Mouse (Mus musculus) stomach, adult 2 months (tissue): ENCODE data around the gene Nrip2. TPM values are rescaled to one million over a fixed set of nuclear protein-coding genes. Genes with fewer than 3 reads are reported as not detected.

Experiments
- polyA plus RNA-seq: library from polyadenylated mRNA; depleted of rRNA; stranded (reverse); fragments of >200 nt; gene quantifications from 2 replicates; pipeline ENCODE4 v1.2.3, GENCODE M21; 2012; rRNA removed

The Nrip2 gene
- polyA plus RNA-seq: 0.60 and 1.5 TPM in 2 replicates

GRCm38 (mm10) chr6:128398996-128399395 is at the start of gene Nrip2:
TSS of gene Nrip2 (plus strand) at chr6:128399296.

GRCm38 (mm10) chr6:128355726-128356416 is 43.2 kb upstream of the Nrip2 start, which contains the start of gene Tulp3:
TSS of gene Tulp3 (minus strand) at chr6:128355851.

GRCm38 (mm10) chr6:128362381-128363006 is 36.6 kb upstream of the Nrip2 start, which contains the start of the genes Rhno1 and Foxm1:
TSS of gene Rhno1 (minus strand) at chr6:128362911.
TSS of gene Foxm1 (plus strand) at chr6:128362967.

GRCm38 (mm10) chr6:128375192-128375591 is 23.9 kb upstream of the Nrip2 start, which contains the start of the genes Tex52 and Gm44596:
TSS of gene Tex52 (plus strand) at chr6:128375456.
TSS of gene Gm44596 (plus strand) at chr6:128375503.

GRCm38 (mm10) chr6:128424269-128425019 is 25.3 kb downstream of the Nrip2 start, which contains the start of gene Itfg2:
TSS of gene Itfg2 (minus strand) at chr6:128424931.

GRCm38 (mm10) chr6:128438317-128438870 is 39.3 kb downstream of the Nrip2 start, which contains the start of gene Fkbp4:
TSS of gene Fkbp4 (minus strand) at chr6:128438677.

Other genes starting within 250 kb of the Nrip2 start
- 1.2 and 3.8 TPM in 2 replicates for gene Tead4, start 98.5 kb upstream of the Nrip2 start, polyA plus RNA-seq
- 2.4 and 2.6 TPM in 2 replicates for gene Tulp3, start 43.4 kb upstream of the Nrip2 start, polyA plus RNA-seq
- 6.5 and 7.6 TPM in 2 replicates for gene Rhno1, start 36.4 kb upstream of the Nrip2 start, polyA plus RNA-seq
- gene Foxm1, start 36.3 kb upstream of the Nrip2 start, polyA plus RNA-seq: 4.8 and 5.2 TPM in 2 replicates
- 0.10 TPM in 1 of 2 replicates, not detected in the other for gene Tex52, start 23.8 kb upstream of the Nrip2 start, polyA plus RNA-seq
- not detected in 2 replicates for gene Gm44596, start 23.8 kb upstream of the Nrip2 start, polyA plus RNA-seq
- 15.3 and 18.5 TPM in 2 replicates for gene Itfg2, start 25.6 kb downstream of the Nrip2 start, polyA plus RNA-seq
- 59.7 and 151 TPM in 2 replicates for gene Fkbp4, start 39.4 kb downstream of the Nrip2 start, polyA plus RNA-seq
- 0.10 TPM in 1 of 2 replicates, not detected in the other for gene Pzp, start 127.4 kb downstream of the Nrip2 start, polyA plus RNA-seq
- gene A2ml1, start 182.3 kb downstream of the Nrip2 start, polyA plus RNA-seq: not detected in 2 replicates
- 0.10 TPM in 1 of 2 replicates, not detected in the other for gene Klrb1a, start 224.2 kb downstream of the Nrip2 start, polyA plus RNA-seq